Mouse (Mus musculus): ENCODE data around the gene P2ry2.

- no peak for TF ChIP-seq CTCF (IDR thresholded peaks at IDR 0.05; ENCODE audit: extremely low read depth, insufficient read length, insufficient replicate concordance, low read depth, low read length)
- TF ChIP-seq POLR2A (IDR thresholded peaks at IDR 0.05; ENCODE audit: low read depth, low read length), result no peak
These were observed 44.3 kb downstream of the P2ry2 start for GRCm38 (mm10) chr7:100968376-100968775.
